Mouse (Mus musculus): ENCODE measurements around the gene Map7d1.

The Map7d1 gene

DNA sequence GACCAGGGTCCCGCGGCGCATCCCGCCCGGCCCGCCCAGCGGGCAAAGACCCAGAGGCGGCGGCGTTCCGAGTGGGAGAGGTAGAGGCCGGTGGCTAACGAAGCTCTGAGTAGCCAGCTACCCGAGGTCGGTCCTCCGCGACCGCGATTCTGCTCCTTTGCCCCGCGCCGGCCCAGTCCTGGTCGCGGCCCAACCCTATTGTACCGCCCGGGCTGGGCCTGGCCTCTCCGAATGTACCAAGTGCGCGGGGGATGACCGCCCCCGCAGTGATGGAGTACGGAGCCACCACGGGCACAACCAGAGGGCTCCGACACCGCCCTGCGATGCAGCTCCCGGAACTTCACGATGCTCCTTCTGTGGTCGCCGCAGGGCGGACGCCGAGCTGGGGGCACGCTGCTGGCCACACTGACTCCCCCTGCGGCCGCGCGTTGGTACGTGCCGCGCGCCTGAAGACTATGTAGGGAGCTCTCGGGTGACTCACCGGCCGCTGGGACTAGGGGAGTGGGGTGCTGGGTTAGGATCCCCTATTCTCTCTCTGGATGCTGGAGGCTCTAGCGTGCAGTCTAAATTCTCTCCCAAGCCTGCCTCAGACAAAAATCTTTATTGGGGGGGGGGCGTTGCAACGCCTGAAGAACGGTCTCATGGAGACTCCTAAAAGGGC, at the start of gene Map7d1:
Map7d1 (minus strand) TSS at position 213 of the 661 bp plus-strand sequence.
- peak; percentile 93 for DNase-seq

DNA sequence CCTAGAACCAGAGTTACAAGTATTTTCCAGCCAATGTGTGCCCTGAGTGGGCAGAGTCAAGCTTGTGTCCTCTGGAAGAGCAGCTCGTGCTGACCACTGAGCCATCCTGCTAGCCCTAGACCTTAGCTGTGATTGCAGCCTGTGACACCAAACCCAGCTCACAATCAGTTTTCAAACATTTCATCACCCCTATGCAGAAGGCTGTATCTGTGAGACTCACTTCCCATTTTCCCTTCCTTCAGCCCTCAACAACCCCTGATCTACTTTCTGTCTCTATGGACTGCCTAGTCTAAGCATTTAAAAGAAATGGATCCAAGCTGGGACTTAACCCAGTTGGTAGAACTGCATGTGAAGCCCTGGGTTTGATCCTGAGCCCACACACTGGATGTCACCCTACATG, 49.3 kb upstream of the Map7d1 start:
- DNase-seq = no peak

DNA sequence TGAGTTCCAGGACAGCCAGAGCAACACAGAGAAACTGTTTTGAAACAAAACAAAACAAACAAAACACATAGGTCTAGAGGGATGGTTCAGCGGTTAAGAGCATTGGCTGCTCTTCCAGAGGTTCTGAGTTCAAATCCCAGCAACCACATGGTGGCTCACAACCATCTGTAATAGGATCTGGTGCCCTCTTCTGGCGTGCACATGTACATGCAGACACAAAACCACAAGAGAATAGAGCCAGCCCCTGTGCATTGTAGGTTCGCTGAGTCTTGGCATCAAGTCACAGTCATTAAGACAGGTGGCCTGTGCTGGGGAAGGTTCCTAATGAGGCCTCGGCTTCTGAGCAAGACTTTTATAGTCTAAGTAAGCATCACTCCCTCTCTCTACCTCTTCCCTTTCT, 47.7 kb upstream of the Map7d1 start:
- DNase-seq = no peak

DNA sequence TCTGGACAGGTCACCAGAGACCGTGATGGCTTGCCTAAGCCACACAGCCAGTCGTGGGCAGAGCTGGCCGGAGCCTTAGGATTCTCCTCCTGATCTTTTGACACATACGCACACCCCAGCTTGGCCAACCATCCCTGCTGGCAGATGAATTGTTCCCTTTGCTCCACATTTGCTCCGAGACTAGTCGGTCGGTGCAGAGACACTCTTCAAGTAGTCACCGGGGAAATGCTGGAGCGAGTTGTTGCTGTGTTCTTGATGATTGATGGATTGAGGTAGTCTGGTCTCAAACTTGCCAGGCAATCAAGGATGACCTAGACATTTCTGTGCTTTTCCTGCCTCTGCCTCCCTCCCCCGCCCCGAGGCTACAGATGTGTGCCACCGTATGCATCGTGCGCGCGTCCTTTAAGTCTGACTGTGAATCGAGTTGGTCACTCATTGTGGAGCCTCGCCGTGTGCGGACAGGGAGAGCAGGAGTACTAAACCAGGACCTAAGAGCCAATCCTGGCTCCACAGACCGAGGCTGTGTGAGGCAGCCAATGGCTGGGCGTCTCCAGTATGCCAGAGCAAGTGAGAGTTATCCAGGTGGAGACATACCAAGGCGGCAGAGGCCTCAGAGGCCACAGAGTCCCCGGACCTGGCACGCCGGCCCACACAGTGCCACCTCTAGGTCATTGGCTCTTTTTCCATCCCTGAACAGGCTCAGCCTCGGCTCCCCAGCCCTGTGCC, 45.6 kb upstream of the Map7d1 start:
- DNase-seq = peak; percentile 51

DNA sequence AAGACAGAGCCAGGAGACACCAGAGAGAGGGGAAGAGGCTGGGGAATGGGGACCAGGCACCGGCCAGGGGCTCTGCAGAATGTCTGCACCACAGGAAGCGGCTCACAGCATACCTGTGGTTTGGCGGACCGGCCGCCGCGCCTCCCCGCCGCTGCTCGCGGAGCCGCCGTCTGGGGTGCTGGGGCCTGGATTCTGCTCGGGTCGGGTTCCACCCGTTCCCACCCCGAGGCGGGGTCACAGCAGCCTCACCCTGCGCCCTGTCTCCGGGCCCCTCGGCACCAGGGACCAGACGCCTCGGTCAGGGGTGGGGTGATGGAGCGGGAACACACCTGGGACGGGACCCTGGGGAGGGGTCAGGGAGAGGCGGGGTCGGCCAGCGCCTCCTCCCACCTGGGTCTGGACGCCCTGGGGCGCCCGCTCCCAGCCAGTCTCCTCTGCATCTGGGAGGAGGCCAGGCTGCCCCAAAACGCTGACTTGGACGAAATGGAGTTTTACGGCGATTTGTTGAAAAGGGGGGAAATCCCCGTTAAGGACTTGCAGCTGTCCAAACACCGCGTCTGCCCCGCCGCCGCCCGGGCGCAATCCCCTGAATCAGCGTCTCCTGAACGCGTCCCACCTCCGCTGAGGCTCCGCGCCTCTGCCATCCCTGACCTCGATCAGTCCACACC, 44.9 kb upstream of the Map7d1 start:
- no peak for DNase-seq

DNA sequence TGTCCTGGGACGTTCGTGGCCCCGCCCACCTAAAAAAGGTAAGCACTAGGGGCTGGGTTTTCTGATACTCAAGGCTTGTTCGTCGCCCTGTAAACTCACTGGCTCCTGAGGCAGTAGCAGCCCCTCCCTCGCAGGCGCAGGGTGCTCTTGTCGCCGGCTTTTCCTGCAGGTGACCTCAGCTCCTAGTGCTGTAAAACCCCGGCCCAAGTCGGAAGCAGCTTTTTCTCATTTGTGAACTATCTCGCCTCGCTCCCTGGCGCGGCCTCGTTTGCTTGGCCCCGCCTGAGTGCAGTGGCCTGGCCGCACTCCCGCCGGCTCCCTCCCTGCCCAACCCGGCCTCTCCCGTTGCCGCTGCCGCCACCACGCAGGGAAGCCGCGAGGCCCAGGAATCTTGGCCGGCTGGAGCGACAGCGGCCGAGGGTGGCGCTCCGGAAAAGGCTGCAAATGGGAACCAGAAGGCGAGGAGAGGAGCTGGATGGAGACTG, 40.5 kb upstream of the Map7d1 start:
- DNase-seq = peak; percentile 73

DNA sequence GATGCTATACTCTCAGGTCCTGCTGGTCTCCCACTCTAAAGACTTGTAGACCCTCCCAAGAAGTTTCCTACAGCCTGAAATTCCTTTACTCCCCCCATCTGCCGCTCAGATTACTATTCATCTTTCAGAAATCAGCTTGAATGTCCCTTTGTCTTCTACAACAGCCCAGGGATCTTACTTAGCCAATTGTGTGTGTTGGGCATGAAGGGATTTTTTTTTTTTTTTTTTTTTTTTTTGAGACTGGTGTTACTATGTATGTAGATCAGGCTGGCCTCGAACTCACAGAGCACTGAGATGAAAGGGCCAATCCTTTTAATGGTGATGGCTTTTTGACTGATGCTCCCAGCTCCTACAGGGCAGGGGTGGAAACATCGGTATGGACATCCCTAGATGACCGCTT, 39.8 kb upstream of the Map7d1 start:
- DNase-seq = no peak

DNA sequence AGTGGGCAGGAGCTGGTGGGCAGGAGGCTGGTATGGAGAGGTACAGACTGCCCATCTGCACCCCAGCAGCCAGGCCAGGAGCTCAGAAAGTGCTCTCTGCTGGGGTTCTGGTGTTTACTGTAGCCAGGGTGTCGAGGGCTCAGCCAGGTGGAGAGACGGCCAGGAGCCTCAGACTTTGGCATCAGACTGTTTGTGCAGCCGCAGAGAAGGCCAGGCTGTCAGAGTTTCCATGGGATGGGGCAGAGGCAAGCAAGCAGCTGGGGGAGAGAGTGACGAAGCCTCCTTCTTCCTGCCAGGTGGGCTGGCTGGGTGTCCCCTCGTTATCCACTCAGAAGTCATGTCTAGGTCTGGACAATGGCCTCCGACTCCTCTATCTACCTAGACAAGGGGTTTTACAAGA, 39.0 kb upstream of the Map7d1 start:
- no peak for DNase-seq

DNA sequence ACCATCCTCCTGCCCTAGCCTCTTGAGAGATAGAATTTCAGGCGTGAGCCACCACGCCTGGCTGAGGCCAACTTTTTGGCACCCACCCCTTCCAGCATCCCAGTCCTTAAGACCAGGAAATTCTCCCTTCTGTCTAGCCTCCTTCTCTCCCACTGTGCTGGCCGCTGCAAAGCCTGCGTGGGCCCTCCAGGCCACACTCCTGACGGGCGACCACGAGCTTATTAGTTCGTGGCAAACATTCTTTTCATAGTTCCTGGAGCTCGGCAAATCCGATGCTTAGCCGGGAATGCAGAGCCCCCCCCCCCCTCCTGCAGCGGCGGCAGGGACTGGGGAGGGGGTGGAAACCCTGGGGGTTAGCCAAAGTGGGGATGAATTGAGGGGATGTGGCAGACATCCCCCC, 35.1 kb upstream of the Map7d1 start:
- DNase-seq = no peak

DNA sequence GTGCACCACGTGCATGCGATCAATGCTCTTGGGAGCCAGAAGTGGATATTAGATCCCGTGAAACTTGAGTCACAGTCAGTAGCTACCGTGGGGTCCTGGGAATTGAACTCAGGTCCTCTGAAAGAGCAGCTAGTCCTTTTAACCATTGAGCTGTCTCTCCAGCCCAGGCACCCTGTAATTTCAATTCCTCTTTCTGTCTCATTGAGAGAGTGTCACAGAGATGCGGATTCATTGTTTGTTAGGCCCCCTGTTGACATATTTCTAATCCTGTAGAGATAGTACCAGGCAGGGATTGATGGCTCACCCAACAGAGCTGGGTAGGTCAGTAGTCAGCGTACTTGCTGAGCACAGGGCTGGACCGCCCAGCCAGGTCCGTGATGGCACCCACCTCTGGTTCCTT, 34.2 kb upstream of the Map7d1 start:
- no peak for DNase-seq

DNA sequence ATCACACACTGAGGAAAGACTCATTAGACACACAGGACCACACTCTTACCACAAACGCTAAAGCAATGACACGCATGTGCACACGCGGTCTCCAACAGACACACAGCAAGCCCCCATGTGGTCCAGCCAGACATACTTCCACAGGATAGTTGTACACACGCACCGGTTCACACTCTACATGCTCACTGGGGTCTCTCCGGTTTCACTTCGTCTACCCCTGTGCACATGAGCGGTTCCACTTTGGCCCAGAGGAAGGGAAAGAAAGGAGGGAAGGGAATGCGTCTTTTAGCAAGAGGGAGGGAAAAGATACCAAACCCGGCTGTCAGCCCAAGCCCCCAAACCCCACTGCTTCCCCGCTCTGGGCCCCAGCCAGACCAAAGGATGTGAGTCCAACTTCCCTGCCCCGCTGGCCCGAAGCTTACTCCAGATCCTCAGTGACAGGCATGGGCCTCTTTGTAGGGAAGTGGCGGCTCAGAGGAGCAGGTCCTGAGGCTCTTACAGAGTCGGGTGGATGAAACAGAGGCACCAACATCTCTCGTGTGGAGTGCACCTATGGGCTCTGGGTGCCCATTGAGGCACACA, 32.0 kb upstream of the Map7d1 start:
- DNase-seq = no peak

DNA sequence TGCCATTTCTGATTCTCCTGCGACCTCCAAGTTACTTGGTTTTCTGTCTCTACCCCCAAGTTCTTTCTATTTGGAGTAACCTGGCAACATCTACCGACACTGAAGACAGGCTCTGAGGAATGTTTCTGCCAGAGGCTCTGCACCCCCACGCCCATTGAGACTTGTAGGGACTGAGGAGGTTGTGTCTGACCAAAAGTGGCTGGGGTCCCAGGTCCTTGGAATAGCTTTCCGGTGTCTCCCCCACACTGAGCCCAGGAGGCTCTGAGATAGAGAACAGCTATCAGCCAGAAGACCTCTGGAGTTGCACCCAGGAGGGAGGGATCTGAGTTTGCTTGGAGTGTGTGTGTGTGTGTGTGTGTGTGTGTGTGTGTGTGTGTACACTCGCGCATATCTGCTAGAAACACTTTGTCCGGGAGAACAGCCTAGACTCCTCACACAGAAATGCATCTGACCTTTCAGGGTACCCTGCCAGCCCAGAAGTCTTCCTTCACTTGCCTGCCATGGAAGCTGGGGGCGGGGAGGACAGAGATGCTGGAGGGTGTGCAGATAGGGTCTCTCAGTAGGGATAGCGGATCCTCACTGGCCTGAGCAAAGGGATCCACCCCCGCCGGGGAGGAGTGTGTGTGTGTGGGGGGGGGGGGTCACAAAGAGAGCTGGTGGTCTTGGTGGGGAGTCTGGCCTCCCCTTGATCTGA, 31.3 kb upstream of the Map7d1 start:
- no peak for DNase-seq

DNA sequence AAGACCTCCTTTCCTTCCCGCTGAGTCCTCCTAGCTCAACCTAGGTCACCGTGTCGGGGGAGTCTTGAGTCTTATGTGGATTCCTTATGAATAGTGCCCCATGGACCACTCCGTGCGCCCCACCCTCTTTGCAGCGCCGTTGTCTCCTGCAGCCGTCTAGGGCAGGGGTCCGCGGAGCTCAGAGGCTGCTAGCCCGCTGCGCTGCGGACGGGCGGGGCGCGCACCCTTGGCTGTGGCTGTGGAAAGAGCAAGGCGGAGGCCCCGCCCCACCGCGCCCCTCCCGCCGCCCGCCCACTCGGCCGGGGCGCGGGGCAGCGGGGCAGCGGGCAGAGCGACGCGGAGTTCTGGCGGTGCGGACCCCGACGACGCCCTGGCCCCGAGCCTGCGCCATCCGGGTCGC, 30.3 kb upstream of the Map7d1 start, which contains the start of gene Col8a2:
Col8a2 (plus strand) TSS at position 302 of the 400 bp plus-strand sequence.
- DNase-seq = no peak

DNA sequence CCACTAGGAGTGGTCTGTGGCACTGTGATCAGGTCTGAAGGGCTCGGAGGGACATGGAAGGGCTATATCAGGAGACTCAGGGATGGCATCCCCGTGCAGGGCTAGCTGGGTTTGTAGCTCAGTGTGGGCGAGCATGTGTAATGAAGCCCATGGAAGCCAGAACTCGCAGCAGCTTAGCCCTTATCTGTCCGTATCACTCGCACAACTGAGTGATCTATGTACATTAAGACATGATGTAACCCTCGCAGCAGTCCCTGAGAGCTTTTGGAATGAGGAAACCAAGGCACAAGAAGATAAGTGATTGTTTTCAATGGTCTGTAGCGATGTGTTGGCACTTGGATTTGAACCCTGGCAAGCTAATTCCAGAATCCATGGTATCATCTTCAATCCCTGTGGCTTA, 27.4 kb upstream of the Map7d1 start:
- no peak for DNase-seq

DNA sequence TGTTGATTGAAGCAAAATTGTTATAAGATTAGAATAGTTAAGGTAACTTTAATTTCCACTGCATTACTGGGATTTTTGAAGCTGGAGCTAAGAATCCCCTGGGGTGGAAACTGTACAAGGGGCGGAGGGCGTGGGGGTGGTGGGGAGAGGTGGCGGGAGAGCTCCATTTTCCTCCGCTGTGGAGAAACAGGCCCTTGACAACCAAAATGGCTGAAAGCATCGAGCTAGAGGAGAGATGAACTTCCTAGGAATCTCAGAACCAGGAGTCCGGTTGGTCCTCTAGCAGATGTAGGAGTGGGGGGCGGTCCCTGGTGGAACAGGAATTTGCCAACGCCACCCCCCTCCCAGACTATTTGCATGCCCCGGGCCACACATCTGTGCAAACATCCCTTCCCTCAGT, 25.6 kb upstream of the Map7d1 start:
- DNase-seq = no peak

DNA sequence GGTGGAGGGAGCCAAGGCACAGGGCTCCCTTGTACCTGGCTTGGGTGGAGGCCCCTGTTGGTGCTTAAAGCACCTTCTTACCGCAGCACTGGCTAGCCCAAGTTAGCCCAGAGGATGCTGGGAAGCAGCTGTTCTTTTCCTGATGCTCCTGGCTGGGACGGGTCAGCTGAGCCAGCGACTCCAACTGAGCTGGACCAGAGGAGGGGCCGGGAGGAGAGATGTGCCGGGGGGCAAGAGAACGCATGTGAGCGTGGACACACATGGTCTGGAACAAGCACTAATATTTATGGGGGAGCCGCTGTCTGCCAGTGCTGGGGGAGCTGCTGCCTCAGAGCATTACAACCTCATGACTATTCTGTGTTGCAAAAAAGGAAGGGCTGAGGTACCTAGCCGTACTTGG, 22.8 kb upstream of the Map7d1 start:
- DNase-seq = no peak

DNA sequence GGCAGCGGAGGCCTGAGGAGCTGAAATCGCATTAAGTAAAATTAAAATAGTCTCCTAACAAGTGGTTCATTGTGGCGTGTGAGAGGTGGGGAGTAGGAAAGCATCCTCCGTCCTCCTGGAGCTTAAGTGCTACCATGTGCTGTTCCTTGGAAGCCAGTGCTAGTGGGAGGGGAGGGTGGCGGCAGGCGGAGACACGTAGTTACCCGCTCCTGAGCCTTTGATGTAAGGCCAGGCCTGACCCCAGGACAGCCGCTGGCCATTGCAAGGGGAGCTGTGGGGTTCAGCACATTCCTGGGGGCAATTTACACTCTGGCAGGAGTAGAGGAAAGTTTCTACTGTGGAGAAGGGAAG, 22.4 kb upstream of the Map7d1 start:
- DNase-seq = no peak

DNA sequence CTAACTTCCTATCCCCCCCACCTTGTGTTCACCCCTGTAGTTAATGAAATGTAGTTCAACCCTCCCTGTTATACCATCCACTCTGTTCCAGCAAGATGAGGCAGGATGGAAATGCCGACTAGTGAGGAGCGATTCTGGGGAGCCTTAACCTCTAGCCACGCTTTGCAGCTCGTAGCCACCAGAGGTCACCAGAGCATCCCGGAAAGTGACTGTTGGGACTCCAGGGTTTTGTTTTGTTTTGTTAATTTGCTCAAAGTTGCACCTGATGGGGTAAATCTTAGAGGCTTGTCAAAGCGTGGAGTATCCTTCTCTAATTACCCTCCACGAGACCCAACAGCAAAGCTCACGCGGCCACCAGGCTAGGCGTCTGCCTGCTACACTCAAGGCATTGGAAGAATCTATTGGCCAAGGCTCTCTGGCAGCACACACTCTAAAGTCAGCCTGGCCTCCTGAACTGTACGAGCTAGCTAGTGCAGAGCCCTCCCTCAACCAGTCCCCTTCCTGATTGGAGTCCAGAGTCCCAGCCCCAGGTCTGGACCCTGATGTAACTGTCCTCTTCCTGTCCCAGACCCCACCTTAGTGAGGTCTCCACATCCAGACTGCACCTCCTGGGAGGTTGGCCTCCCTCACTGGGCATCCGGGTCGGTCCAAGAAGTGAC, 21.9 kb upstream of the Map7d1 start:
- DNase-seq = peak; percentile 73

DNA sequence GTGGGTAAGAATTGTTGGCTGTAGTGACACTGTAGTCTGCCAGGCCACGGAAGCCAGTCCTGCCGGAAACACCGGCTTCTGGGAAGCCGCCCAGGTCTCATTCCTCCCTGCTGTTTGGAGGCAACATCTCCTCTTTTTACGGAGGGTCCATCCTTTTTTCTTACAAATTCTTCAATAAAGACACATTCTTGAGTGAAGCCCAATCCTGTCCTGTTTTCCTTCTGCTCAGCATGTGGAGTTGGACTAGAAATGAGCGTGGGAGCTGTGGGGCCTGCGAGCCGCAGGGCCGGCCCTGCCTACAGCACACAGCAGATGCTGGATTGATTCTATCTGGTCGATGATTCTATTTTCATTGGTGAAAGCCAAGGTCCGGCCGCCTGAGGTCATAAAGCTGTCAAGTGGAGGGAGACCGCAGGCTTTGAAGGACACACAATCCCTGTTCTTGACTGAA, 19.6 kb upstream of the Map7d1 start:
- peak; percentile 73 for DNase-seq

DNA sequence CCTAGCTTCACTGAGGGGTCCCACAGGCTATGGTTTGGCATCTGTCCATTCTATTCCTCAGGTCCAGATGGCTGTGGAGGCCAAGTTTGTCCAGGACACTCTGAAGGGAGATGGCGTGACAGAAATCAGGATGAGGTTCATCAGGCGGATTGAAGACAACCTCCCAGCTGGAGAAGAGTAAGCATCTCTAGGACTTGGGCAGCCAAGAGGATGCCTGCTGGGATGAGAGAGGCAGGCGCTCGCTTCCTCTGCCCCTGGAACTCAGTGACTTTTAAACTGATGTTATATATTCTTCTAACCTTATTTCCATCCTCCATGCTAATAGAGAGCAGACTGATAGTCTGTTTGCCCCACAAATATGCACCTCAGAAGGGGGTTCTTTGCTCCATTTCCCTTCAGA, 18.9 kb upstream of the Map7d1 start:
- no peak for DNase-seq

DNA sequence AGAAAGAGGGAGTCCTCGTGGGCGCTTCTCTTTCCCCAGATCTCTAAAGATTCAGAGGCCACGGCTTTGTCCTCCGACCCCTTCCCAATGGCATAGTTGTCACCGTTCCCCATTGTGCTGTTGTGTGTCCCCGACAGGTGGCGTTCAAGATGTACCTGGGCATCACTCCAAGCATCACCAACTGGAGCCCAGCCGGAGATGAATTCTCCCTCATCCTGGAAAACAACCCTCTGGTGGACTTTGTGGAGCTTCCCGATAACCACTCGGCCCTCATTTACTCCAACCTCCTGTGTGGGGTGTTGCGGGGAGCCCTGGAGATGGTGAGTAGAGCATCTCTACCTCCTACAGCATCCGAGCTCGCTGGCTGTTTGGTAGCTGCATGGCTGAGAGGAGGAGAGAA, 17.6 kb upstream of the Map7d1 start:
- DNase-seq = peak; percentile 91

DNA sequence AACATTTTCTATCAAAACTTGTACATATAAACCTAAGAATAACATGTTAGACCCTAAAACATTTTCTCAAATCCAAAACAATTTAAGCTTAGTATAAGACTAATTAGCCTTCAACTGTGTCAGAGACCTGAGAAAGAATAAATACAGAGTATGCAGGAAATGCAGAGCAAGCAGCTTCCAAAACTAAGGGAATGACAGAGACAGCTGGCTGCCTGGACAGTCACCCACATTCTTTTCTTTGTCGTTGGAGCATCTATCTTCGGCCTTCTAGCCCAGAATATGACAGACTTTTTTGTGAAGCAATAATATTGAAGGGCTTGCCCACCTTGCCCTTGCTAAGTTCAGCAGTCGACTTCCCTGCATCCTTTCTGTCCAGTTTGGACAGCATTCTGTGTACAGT, 13.1 kb upstream of the Map7d1 start:
- no peak for DNase-seq

All from cerebellum, adult 8-10 months (tissue).